Mouse (Mus musculus) heart, adult 2 months (tissue): ENCODE data around the gene 1700019N19Rik.

ENCODE experiments used
- CTCF ChIP-seq: fragments of 200-600 bp; IDR thresholded peaks from 2 replicates; pipeline ENCODE4 v1.8.1; 2022; ENCODE audit warnings: antibody characterized with exemption, mild to moderate bottlenecking, moderate library complexity
- EP300 ChIP-seq: fragments of 200-500 bp; IDR thresholded peaks from 2 replicates; pipeline ENCODE4 v1.6.1; 2011; ENCODE audit warnings: low read depth, low read length, control low read depth; ENCODE audit not compliant: insufficient read depth
- POLR2A ChIP-seq: fragments of 200-500 bp; IDR thresholded peaks from 2 replicates; pipeline ENCODE4 v1.6.1; 2011; ENCODE audit warnings: mild to moderate bottlenecking, low read depth, low read length, control low read depth; ENCODE audit not compliant: insufficient read depth

DNA sequence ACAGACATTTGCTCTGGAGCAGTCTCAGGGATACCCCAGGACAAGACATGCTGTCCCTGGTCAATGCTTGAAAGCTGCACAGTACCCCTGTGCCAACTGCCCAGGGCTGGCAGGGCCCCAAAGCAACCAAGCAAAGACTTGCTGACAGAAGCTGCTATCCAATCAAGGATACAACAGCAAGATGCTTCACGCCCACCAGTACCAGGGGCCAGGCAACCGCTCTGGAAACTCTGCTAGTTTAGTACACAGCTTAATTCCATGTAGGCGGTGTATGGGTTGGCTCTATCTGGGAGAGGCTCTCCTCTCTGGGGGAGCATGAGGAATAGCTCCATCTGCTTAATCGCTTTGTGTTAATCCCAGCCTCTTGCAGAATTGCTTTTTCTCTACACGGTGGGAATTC, 35.3 kb upstream of the 1700019N19Rik start:
- TF ChIP-seq CTCF: no peak
- TF ChIP-seq POLR2A: no peak
- TF ChIP-seq EP300: no peak
